Mouse (Mus musculus) B cell, adult 2 months (primary cell): Measurements from ENCODE around the gene Poc1a.

ENCODE experiments used
- DNase-seq, 2 experiments: peaks; one replicate each; pipeline ENCODE4 v3.0.0; 2022

Poc1a gene

GRCm38 (mm10) chr9:106265358-106266075 is 15.3 kb upstream of the Poc1a start:
- no peak for DNase-seq

GRCm38 (mm10) chr9:106266936-106267657 is 13.8 kb upstream of the Poc1a start:
- no peak for DNase-seq

- no peak for DNase-seq
Measured at GRCm38 (mm10) chr9:106268421-106268820, 12.4 kb upstream of the Poc1a start.

- DNase-seq = no peak
Measured at GRCm38 (mm10) chr9:106269076-106269788, 11.6 kb upstream of the Poc1a start.

GRCm38 (mm10) chr9:106269879-106270278 is 11.0 kb upstream of the Poc1a start:
- no peak for DNase-seq

GRCm38 (mm10) chr9:106270656-106271055 is 10.2 kb upstream of the Poc1a start:
- no peak for DNase-seq

GRCm38 (mm10) chr9:106272288-106272687 is 8.6 kb upstream of the Poc1a start:
- no peak for DNase-seq

- DNase-seq = no peak
Measured at GRCm38 (mm10) chr9:106273276-106273675, 7.6 kb upstream of the Poc1a start.

GRCm38 (mm10) chr9:106273791-106274190 is 7.1 kb upstream of the Poc1a start:
- DNase-seq = no peak

- no peak for DNase-seq
Measured at GRCm38 (mm10) chr9:106274652-106275180, 6.1 kb upstream of the Poc1a start.

- DNase-seq = no peak
Measured at GRCm38 (mm10) chr9:106275806-106276205, 5.1 kb upstream of the Poc1a start.

GRCm38 (mm10) chr9:106280386-106280785 is 475 bp upstream of the Poc1a start:
- peak; percentile 56 to 63 for DNase-seq

GRCm38 (mm10) chr9:106282024-106282423 is 1.2 kb downstream of the Poc1a start:
- no peak for DNase-seq

GRCm38 (mm10) chr9:106287165-106287564 is 6.3 kb downstream of the Poc1a start:
- DNase-seq = no peak

GRCm38 (mm10) chr9:106288864-106289263 is 8.0 kb downstream of the Poc1a start:
- peak; percentile 77 to 82 for DNase-seq

- DNase-seq = no peak
Measured at GRCm38 (mm10) chr9:106289841-106290240, 9.0 kb downstream of the Poc1a start.

GRCm38 (mm10) chr9:106290636-106291122 is 9.8 kb downstream of the Poc1a start:
- no peak for DNase-seq

- no peak for DNase-seq
Measured at GRCm38 (mm10) chr9:106293569-106294156, 12.8 kb downstream of the Poc1a start.

- DNase-seq = no peak
Measured at GRCm38 (mm10) chr9:106296637-106297174, 15.8 kb downstream of the Poc1a start.

- DNase-seq = no peak
Measured at GRCm38 (mm10) chr9:106300176-106300803, 19.4 kb downstream of the Poc1a start.

GRCm38 (mm10) chr9:106300949-106301348 is 20.1 kb downstream of the Poc1a start:
- no peak for DNase-seq

GRCm38 (mm10) chr9:106301446-106302080 is 20.7 kb downstream of the Poc1a start:
- DNase-seq = no peak
